Mouse (Mus musculus): ENCODE data around the gene Sema3f. TPM values are rescaled to one million over a fixed set of nuclear protein-coding genes. Genes with fewer than 3 reads are reported as not detected.

Gene Sema3f
- polyA plus RNA-seq, 1 experiment from 2014 or later = 13.2 TPM

DNA sequence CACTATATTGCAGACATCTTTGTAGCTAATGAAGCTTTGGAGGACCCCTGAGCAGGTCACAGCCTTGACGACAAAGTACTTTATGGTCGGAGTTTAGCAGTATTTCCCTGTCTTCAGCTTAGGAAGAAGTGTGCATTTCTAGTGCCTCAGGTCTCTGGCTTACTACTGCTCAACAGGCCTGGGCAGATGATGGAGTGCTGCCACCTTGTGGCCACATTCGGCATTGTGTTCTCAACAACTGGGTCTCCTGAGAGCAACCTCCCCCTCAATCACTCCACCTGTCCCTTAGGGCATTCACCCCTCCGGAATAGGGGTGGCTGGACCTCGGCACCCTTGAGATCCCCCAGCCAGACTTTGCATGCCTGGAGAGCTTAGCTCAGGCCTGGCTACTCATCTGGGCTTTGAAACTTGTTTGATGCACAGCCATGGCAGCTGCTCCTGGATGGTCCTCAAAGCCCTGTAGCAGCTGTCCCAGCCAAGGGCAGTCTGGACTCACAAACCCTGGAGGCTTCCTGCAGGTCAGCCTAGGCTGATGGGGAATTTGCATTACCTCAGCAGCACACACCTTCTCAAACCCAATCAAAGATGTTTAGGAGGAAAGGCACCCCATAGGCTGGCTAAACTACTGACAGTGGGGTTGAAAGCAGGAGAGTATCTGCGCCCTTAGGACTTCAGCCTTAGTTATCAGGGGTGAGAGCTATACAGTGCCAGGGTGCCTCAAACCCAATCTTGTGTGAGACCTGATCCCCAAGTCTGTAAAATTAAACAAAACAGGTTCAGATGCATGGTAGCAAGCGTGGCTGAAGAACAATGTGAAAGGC is 28.0 kb upstream of the Sema3f start:
- Histone ChIP-seq H3K4me3 (ENCODE audit: low read depth, low read length) (no peak overlapping the region), H3K9ac (ENCODE audit: low read length) (no peak overlapping the region), H3K4me2 (ENCODE audit: low read depth, low read length, severe bottlenecking) (no peak overlapping the region), H3K27me3 (ENCODE audit: control insufficient read depth, insufficient read depth, low read length) (peaks cover 3% of the 10 kb centered on the region; the same call in 1 of the 2 replicates), H3K4me1 (replicated peaks; ENCODE audit: control insufficient read depth, insufficient read depth, low read length) (peaks cover 30% of the 10 kb centered on the region), H3K27ac (ENCODE audit: low read depth, low read length) (no peak overlapping the region), H3K9me3 (ENCODE audit: control insufficient read depth, low read length) (no peaks in the 10 kb centered on the region), H3K36me3 (ENCODE audit: control insufficient read depth, insufficient read depth, low read length) (peaks cover 32% of the 10 kb centered on the region)
- DNase-seq (ENCODE audit: low spot score) (peak; percentile 95), ATAC-seq (replicated peaks; ENCODE audit: low FRiP score) (peak; percentile 57)
- WGBS = 20% methylated on average over 7 of the region's 7 CpGs

DNA sequence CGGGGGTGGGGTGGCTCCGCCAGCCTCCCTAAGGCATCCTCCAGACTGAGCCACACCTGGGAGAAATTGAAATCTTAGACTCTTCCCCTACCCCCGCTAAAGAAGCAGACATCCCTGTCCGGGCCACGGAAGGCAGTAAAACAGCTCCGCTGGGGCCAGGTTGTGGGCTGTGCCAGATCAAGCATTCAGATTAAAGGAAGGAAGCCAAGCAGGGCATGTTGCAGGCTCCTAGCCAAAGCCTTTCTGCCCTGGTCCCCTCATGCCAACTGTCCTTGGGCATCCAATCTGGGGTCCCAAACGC is 25.9 kb upstream of the Sema3f start:
- peaks cover 3% of the 10 kb centered on the region; the same call in 1 of the 2 replicates for H3K27me3 ChIP-seq (ENCODE audit: control insufficient read depth, insufficient read depth, low read length)
- peaks cover 19% of the 10 kb centered on the region for H3K36me3 ChIP-seq (ENCODE audit: control insufficient read depth, insufficient read depth, low read length)
- no peaks in the 10 kb centered on the region for H3K9me3 ChIP-seq (ENCODE audit: control insufficient read depth, low read length)
- DNase-seq (ENCODE audit: low spot score) (no peak), ATAC-seq (replicated peaks; ENCODE audit: low FRiP score) (no peak)
- H3K4me3 ChIP-seq (ENCODE audit: low read depth, low read length) = no peak overlapping the region
- H3K27ac ChIP-seq (ENCODE audit: low read depth, low read length) = peak overlapping the region; percentile 37; the same call in 1 of the 2 replicates
- H3K4me2 ChIP-seq (ENCODE audit: low read depth, low read length, severe bottlenecking) = peak overlapping the region; percentile 37; the same call in 1 of the 2 replicates
- peak overlapping the region; percentile 12; the same call in 1 of the 2 replicates for H3K9ac ChIP-seq (ENCODE audit: low read length)
- WGBS = 2% methylated on average over 7 of the region's 7 CpGs
- peaks cover 30% of the 10 kb centered on the region for H3K4me1 ChIP-seq (replicated peaks; ENCODE audit: control insufficient read depth, insufficient read depth, low read length)

DNA sequence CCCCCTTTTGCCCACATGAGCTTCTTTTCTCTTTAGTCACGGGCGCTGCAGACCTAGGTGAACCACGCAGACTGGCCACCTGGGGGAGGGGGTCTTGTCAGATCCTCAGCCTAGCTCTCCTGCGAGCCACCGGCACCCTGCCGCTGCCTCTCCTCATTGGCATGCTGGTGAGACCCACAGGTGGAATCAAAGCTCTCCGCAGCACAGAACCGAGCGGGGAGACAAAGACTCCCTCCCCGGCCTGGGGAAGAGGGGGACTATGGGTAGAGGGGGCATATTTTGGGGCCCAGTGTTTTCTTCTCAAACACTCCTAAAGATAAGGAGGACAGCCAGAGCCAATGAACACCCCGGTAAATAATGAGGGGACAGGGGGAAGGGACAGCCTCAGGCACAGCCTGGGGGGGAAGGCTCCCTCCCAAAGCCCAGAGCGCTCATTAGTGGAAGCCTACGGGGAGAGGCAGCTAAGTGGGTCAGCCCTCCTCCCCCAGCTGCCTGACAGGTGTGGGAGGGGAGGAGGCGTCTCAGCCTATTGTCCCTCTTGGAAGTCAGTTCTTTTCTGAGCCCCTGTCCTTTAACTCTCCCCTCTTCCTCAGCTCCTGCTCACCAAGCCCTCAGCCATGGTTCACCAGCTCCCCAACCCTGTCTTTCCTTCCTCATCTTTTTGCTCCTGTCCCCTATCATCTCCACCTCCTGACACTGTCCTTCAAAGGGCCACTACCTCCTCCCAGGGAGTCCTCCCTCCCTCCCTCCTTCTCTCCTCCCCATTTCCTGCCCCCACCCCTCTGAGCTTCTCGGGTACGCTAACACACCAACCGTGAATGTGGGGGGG is 25.3 kb upstream of the Sema3f start:
- H3K36me3 ChIP-seq (ENCODE audit: control insufficient read depth, insufficient read depth, low read length) = peaks cover 13% of the 10 kb centered on the region
- ATAC-seq (replicated peaks; ENCODE audit: low FRiP score) = 0 out of 2 replicates have a peak, but pooled peaks have one; percentile 25
- H3K9me3 ChIP-seq (ENCODE audit: control insufficient read depth, low read length) = no peaks in the 10 kb centered on the region
- peak; percentile 69 for DNase-seq (ENCODE audit: low spot score)
- H3K27me3 ChIP-seq (ENCODE audit: control insufficient read depth, insufficient read depth, low read length) = peaks cover 3% of the 10 kb centered on the region; the same call in 1 of the 2 replicates
- peak overlapping the region; percentile 37 for H3K9ac ChIP-seq (ENCODE audit: low read length)
- peak overlapping the region; percentile 37 for H3K4me2 ChIP-seq (ENCODE audit: low read depth, low read length, severe bottlenecking)
- 1% methylated on average over 17 of the region's 17 CpGs for WGBS
- peak overlapping the region; percentile 7; the same call in 1 of the 2 replicates for H3K4me3 ChIP-seq (ENCODE audit: low read depth, low read length)
- peak overlapping the region; percentile 39; the same call in 1 of the 2 replicates for H3K27ac ChIP-seq (ENCODE audit: low read depth, low read length)
- peaks cover 31% of the 10 kb centered on the region for H3K4me1 ChIP-seq (replicated peaks; ENCODE audit: control insufficient read depth, insufficient read depth, low read length)

DNA sequence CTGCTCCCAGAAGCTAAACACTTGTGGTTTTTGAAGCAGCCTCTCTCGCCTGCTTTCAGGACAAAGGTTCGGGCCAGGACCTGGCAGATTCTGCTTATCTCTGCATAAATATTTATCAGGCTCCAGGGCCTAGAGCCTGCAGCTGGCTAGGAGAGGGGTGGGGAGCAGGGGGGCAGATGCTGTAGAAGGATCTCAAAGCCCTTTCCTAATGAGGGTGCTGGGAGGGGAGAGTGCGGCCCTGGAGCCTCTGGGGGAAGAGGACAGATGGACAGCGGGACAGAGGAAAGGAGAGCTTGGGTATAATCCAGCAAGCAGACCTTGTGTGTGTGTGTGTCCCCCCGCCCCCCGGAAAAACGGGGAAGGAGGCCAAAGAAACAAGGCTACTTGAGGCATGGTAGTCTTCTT is 24.3 kb upstream of the Sema3f start:
- ATAC-seq (replicated peaks; ENCODE audit: low FRiP score) (no peak), DNase-seq (ENCODE audit: low spot score) (no peak)
- Histone ChIP-seq H3K9ac (ENCODE audit: low read length) (peak overlapping the region; percentile 8; the same call in 1 of the 2 replicates), H3K9me3 (ENCODE audit: control insufficient read depth, low read length) (no peaks in the 10 kb centered on the region), H3K4me3 (ENCODE audit: low read depth, low read length) (no peak overlapping the region), H3K36me3 (ENCODE audit: control insufficient read depth, insufficient read depth, low read length) (peaks cover 9% of the 10 kb centered on the region; the same call in 1 of the 2 replicates), H3K27me3 (ENCODE audit: control insufficient read depth, insufficient read depth, low read length) (peaks cover 3% of the 10 kb centered on the region; the same call in 1 of the 2 replicates), H3K4me1 (replicated peaks; ENCODE audit: control insufficient read depth, insufficient read depth, low read length) (peaks cover 40% of the 10 kb centered on the region), H3K4me2 (ENCODE audit: low read depth, low read length, severe bottlenecking) (no peak overlapping the region), H3K27ac (ENCODE audit: low read depth, low read length) (peak overlapping the region; percentile 39; the same call in 1 of the 2 replicates)
- WGBS = 23% methylated on average over 7 of the region's 7 CpGs

- no peak overlapping the region for H3K9ac ChIP-seq (ENCODE audit: low read length)
- H3K36me3 ChIP-seq (ENCODE audit: control insufficient read depth, insufficient read depth, low read length) = no peaks in the 10 kb centered on the region
- DNase-seq (ENCODE audit: low spot score) (peak; percentile 69), ATAC-seq (replicated peaks; ENCODE audit: low FRiP score) (peak; percentile 42; the same call in 1 of the 2 replicates)
- H3K27me3 ChIP-seq (ENCODE audit: control insufficient read depth, insufficient read depth, low read length) = no peaks in the 10 kb centered on the region
- H3K4me2 ChIP-seq (ENCODE audit: low read depth, low read length, severe bottlenecking) = 0 out of 2 replicates have a peak overlapping the region, but pooled peaks have one; percentile 1
- peaks cover 25% of the 10 kb centered on the region for H3K4me1 ChIP-seq (replicated peaks; ENCODE audit: control insufficient read depth, insufficient read depth, low read length)
- WGBS = 6% methylated on average over 3 of the region's 3 CpGs
- H3K9me3 ChIP-seq (ENCODE audit: control insufficient read depth, low read length) = no peaks in the 10 kb centered on the region
- no peak overlapping the region for H3K4me3 ChIP-seq (ENCODE audit: low read depth, low read length)
- no peak overlapping the region for H3K27ac ChIP-seq (ENCODE audit: low read depth, low read length)
Measured at GRCm38 (mm10) chr9:107729709-107730108, 19.4 kb upstream of the Sema3f start.

DNA sequence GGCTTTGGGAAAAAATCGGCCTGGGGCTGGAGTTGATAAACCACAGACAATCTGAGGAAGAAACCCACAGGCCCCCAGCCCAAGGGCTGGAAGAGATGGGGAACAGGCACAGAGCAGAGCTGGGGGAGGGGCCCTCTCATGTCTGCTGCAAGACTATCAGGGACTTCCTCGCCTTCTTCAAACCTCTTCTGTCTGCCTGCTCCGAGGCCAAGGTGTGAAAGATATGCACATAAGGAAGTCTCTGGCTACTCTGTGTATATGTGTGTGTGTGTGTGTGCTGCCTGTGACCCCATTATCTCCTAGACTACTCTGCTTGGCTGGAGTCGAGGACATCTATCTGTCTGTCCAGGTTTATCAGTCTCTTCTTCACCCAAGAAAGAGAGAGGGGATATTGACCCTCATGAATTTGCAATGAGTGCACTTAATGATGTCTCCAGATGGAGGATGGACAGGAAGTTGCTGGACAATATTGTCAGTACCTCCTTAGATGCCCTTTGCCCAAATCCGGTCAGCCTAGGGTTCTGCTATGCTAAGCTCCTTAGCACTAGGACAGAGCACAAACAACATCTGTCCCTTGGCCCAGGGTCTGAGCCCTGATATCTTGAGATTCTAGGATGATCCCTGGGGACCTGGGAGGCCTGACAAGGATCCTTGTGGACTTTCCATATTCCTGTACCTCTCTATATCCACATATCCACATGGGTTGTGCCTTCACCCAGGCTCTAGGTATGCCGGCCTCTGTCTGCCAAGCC is 18.8 kb upstream of the Sema3f start:
- no peaks in the 10 kb centered on the region for H3K9me3 ChIP-seq (ENCODE audit: control insufficient read depth, low read length)
- no peak overlapping the region for H3K27ac ChIP-seq (ENCODE audit: low read depth, low read length)
- H3K4me3 ChIP-seq (ENCODE audit: low read depth, low read length) = no peak overlapping the region
- 74% methylated on average over 6 of the region's 6 CpGs for WGBS
- peak; percentile 45 for DNase-seq (ENCODE audit: low spot score)
- no peaks in the 10 kb centered on the region for H3K36me3 ChIP-seq (ENCODE audit: control insufficient read depth, insufficient read depth, low read length)
- no peaks in the 10 kb centered on the region for H3K27me3 ChIP-seq (ENCODE audit: control insufficient read depth, insufficient read depth, low read length)
- H3K4me2 ChIP-seq (ENCODE audit: low read depth, low read length, severe bottlenecking) = no peak overlapping the region
- no peak for ATAC-seq (replicated peaks; ENCODE audit: low FRiP score)
- peaks cover 23% of the 10 kb centered on the region for H3K4me1 ChIP-seq (replicated peaks; ENCODE audit: control insufficient read depth, insufficient read depth, low read length)
- no peak overlapping the region for H3K9ac ChIP-seq (ENCODE audit: low read length)

- Histone ChIP-seq H3K27me3 (ENCODE audit: control insufficient read depth, insufficient read depth, low read length) (no peaks in the 10 kb centered on the region), H3K4me1 (replicated peaks; ENCODE audit: control insufficient read depth, insufficient read depth, low read length) (peaks cover 34% of the 10 kb centered on the region), H3K4me2 (ENCODE audit: low read depth, low read length, severe bottlenecking) (no peak overlapping the region), H3K9me3 (ENCODE audit: control insufficient read depth, low read length) (no peaks in the 10 kb centered on the region), H3K9ac (ENCODE audit: low read length) (no peak overlapping the region), H3K4me3 (ENCODE audit: low read depth, low read length) (no peak overlapping the region), H3K27ac (ENCODE audit: low read depth, low read length) (no peak overlapping the region), H3K36me3 (ENCODE audit: control insufficient read depth, insufficient read depth, low read length) (no peaks in the 10 kb centered on the region)
- DNase-seq (ENCODE audit: low spot score) (no peak), ATAC-seq (replicated peaks; ENCODE audit: low FRiP score) (no peak)
- WGBS = 47% methylated on average over 3 of the region's 3 CpGs
Measured at GRCm38 (mm10) chr9:107727041-107727440, 16.8 kb upstream of the Sema3f start.

DNA sequence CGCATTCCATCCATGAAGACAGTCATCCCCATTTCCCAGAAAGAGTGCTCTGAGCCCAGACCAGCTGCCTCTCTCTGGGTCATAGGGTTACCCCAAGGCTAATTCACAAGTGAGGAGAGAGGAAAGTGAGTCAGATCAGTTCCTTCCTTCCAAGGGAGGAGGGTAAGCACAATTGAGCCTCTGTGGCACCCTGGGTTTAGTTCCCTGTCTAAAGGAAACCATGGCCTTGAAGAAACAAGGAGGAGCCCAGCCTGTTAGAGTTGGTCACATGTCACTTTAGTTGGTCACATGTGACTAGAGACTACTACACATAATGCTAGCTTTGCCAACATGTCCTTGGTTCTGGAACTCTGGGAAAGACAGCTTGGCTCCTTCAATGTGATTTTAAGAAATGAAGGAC is 14.5 kb upstream of the Sema3f start:
- DNase-seq (ENCODE audit: low spot score) = no peak
- no peak overlapping the region for H3K27ac ChIP-seq (ENCODE audit: low read depth, low read length)
- no peaks in the 10 kb centered on the region for H3K36me3 ChIP-seq (ENCODE audit: control insufficient read depth, insufficient read depth, low read length)
- WGBS = 96% methylated on average over 1 of the region's 1 CpGs
- H3K9me3 ChIP-seq (ENCODE audit: control insufficient read depth, low read length) = no peaks in the 10 kb centered on the region
- no peak overlapping the region for H3K4me2 ChIP-seq (ENCODE audit: low read depth, low read length, severe bottlenecking)
- no peak for ATAC-seq (replicated peaks; ENCODE audit: low FRiP score)
- no peaks in the 10 kb centered on the region for H3K27me3 ChIP-seq (ENCODE audit: control insufficient read depth, insufficient read depth, low read length)
- peaks cover 25% of the 10 kb centered on the region for H3K4me1 ChIP-seq (replicated peaks; ENCODE audit: control insufficient read depth, insufficient read depth, low read length)
- H3K4me3 ChIP-seq (ENCODE audit: low read depth, low read length) = no peak overlapping the region
- H3K9ac ChIP-seq (ENCODE audit: low read length) = no peak overlapping the region

All from forebrain, embryonic 11.5 days (tissue).